Mouse (Mus musculus) kidney, postnatal 0 days (tissue): ENCODE results near the gene Cyp4v3. TPM values are rescaled to one million over a fixed set of nuclear protein-coding genes. Genes with fewer than 3 reads are reported as not detected.
A peak's percentile ranks its signal among the peaks of the same experiment; 100 is the strongest.

Source experiments
- ATAC-seq: fragments of 200-750 bp; cut with Nextera tagmentation; replicated peaks from 2 replicates; pipeline ENCODE4 v1.8.0; 2017; ENCODE audit warnings: low read depth, moderate number of reproducible peaks, moderate TSS enrichment, moderate library complexity; ENCODE audit not compliant: low FRiP score
- DNase-seq: peaks from one replicate; pipeline ENCODE4 v3.0.0-alpha.2; 2016; ENCODE audit warnings: low spot score
- H3K27ac ChIP-seq: fragments of 300-500 bp; sonication (generic); 2 replicates; pipeline ENCODE4 v1.5.1; 2014; ENCODE audit warnings: mild to moderate bottlenecking
- H3K27me3 ChIP-seq: fragments of 300-500 bp; sonication (generic); 2 replicates; pipeline ENCODE4 v1.6.1; 2014; ENCODE audit warnings: low read length, mixed read lengths; ENCODE audit not compliant: insufficient read depth
- H3K36me3 ChIP-seq: fragments of 300-500 bp; sonication (generic); 2 replicates; pipeline ENCODE4 v1.6.1; 2014; ENCODE audit warnings: low read length, mixed read lengths; ENCODE audit not compliant: insufficient read depth
- H3K4me1 ChIP-seq: fragments of 300-500 bp; sonication (generic); replicated peaks from 2 replicates; pipeline ENCODE4 v1.6.1; 2014; ENCODE audit warnings: antibody characterized with exemption, low read length, mixed read lengths; ENCODE audit not compliant: insufficient read depth
- H3K4me2 ChIP-seq: fragments of 300-500 bp; sonication (generic); 2 replicates; pipeline ENCODE4 v1.6.1; 2014; ENCODE audit warnings: mild to moderate bottlenecking, low read length, moderate library complexity, mixed read lengths
- H3K4me3 ChIP-seq: fragments of 300-500 bp; sonication (generic); replicated peaks from 2 replicates; pipeline ENCODE4 v1.5.1; 2014; ENCODE audit warnings: low read depth, low read length
- H3K9ac ChIP-seq: fragments of 300-500 bp; sonication (generic); 2 replicates; pipeline ENCODE4 v1.6.1; 2014; ENCODE audit warnings: low read depth, low read length
- H3K9me3 ChIP-seq: fragments of 300-500 bp; sonication (generic); replicated peaks from 2 replicates; pipeline ENCODE4 v1.6.1; 2016; ENCODE audit warnings: low read length, inconsistent platforms, mixed read lengths
- CTCF ChIP-seq: IDR thresholded peaks from 2 replicates; pipeline ENCODE4 v1.5.1; 2016; ENCODE audit warnings: antibody characterized with exemption, low read depth, mild to moderate bottlenecking, moderate library complexity
- WGBS: fragments of 180-500 bp; shearing (Covaris S2); extraction: QIAGEN DNeasy Blood & Tissue Kit; methylation state at CpG from one replicate; pipeline ENCODE4 v1.1.7; 2014; 5-methylcytosine and 5-hydroxymethylcytosine counted together
- polyA plus RNA-seq: library from polyadenylated mRNA; unstranded; fragments of >200 nt; fragmentation: Nextera tagmentation; extraction: Ambion mirVana; gene quantifications from 2 replicates; pipeline ENCODE4 v1.2.1, GENCODE M21; 2015

Gene Cyp4v3
- polyA plus RNA-seq, 1 experiment from 2014 or later = 3.9 TPM

DNA sequence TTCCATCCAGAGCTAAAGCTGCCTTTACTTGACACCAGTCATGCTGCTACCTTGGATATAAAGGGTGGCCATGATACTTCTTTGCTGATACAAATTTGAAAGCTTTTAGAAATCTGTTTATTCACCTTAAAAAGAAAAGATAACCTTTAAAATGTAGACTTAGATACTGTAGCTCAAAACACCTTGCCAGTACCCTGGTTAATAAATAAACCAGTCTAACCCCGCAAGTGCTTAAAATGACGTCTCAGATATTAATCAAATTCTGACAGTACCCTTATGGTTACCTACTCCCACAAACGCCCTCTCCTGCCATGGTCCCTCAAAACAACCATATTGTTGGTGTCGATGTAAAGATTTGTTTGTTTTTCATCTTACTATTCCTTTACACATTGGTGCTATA, 8.9 kb downstream of the Cyp4v3 start:
- WGBS = 60% methylated on average over 4 of the region's 4 CpGs
- ATAC-seq (no peak), DNase-seq (no peak)
- no peak for TF ChIP-seq CTCF
- H3K4me1 ChIP-seq = no peaks in the 10 kb centered on the region
- H3K4me2 ChIP-seq = no peak overlapping the region
- no peaks in the 10 kb centered on the region for H3K27me3 ChIP-seq
- H3K9me3 ChIP-seq = no peaks in the 10 kb centered on the region
- no peak overlapping the region for H3K9ac ChIP-seq
- no peak overlapping the region for H3K4me3 ChIP-seq
- H3K27ac ChIP-seq = no peak overlapping the region
- H3K36me3 ChIP-seq = no peaks in the 10 kb centered on the region

DNA sequence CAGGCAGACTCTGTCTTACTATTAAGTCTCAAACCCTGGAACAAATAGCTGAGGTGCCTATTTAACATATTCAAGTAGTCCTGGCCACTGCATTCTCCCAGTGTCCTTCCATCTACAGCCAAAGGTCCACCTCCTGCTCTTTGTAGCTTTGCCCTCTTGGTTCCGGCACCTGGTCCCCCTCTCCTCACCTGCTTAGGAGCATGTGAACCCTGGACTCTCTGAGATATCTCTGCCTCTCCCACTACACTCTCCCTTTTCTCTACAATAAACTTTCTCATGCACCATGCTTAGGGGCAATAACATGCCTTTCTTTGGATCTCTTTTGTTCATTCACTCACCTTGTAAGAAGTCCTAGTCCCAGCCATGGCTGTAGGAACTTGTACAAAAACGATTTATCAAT, 11.7 kb downstream of the Cyp4v3 start:
- Histone ChIP-seq H3K4me3 (no peak overlapping the region), H3K4me2 (no peak overlapping the region), H3K27ac (no peak overlapping the region), H3K36me3 (no peaks in the 10 kb centered on the region), H3K4me1 (no peaks in the 10 kb centered on the region), H3K9me3 (no peaks in the 10 kb centered on the region), H3K9ac (no peak overlapping the region), H3K27me3 (no peaks in the 10 kb centered on the region)
- no peak for DNase-seq
- TF ChIP-seq CTCF = no peak
- 75% methylated on average over 2 of the region's 2 CpGs for WGBS
- no peak for ATAC-seq

DNA sequence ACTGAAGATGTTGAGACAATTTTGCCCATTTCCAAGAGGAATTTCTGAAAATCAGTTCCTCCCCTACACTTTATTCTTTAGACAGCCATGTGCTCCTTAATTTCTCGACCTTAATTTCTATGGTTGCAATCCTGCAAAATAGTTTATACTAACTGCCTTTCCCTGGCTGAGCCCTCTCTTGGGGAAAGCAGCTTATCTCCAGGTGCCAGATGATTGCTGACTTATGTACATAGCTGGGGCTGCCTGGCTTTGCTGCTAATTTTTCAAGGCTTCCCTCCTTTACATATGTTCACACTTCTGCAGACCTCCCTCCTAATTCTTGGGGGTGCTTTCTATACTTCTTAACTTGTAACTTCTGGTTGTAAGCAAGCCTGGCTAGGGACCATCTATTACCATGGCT, 12.1 kb downstream of the Cyp4v3 start:
- Histone ChIP-seq H3K27ac (no peak overlapping the region), H3K9me3 (no peaks in the 10 kb centered on the region), H3K9ac (no peak overlapping the region), H3K27me3 (no peaks in the 10 kb centered on the region), H3K4me1 (no peaks in the 10 kb centered on the region), H3K4me3 (no peak overlapping the region), H3K36me3 (no peaks in the 10 kb centered on the region), H3K4me2 (no peak overlapping the region)
- ATAC-seq (no peak), DNase-seq (no peak)
- 71% methylated on average over 1 of the region's 1 CpGs for WGBS
- no peak for TF ChIP-seq CTCF

DNA sequence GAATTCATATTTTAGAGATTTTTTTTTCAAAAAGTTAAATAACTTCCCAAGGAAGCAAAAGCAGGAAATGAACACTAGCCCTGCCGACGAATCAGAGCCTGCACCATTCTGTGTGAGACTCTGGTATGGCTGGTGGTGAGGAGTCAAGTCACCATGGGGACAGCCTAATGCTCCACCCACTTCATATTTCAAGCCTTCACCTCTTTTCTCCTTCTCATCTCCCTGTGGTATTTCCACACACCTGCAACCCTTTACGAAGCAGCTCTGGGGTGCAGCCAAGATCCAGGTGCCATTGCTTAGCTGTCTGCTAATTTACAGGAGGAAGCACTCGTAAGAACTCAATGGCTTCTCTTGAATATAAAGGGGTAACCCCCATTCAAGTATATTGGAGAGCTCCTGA, 22.0 kb downstream of the Cyp4v3 start:
- no peak for ATAC-seq

DNA sequence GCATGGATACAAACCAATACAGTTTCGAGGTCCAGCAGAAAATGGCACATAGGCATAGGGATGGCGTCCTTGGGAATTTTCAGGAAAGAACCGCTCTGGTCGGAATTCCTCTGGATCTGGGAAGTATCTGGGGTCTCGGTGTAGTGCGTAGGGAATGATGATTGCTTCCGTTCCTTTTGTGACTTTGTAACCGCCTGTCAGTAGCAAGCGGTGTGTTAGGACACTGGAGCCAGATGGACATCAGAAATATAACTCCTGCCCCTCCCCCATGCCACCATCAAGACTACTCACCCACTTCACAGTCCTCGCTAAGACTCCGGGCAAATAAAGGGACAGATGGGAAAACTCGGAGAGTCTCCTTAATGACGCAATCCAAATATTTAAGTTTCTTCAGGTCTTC, 24.6 kb downstream of the Cyp4v3 start, which contains the start of gene Gm45753:
Gm45753 (minus strand) TSS at position 101 of the 400 bp plus-strand sequence.
- H3K9me3 ChIP-seq = no peaks in the 10 kb centered on the region
- WGBS = 83% methylated on average over 13 of the region's 13 CpGs
- DNase-seq = no peak

More for the DNA sequence above, 22.0 kb downstream of the Cyp4v3 start:
- Histone ChIP-seq H3K36me3 (no peaks in the 10 kb centered on the region), H3K4me1 (no peaks in the 10 kb centered on the region), H3K9me3 (no peaks in the 10 kb centered on the region), H3K4me3 (no peak overlapping the region), H3K27me3 (no peaks in the 10 kb centered on the region), H3K27ac (no peak overlapping the region), H3K4me2 (no peak overlapping the region), H3K9ac (no peak overlapping the region)
- DNase-seq = no peak
- 79% methylated on average over 4 of the region's 4 CpGs for WGBS
- no peak for TF ChIP-seq CTCF

DNA sequence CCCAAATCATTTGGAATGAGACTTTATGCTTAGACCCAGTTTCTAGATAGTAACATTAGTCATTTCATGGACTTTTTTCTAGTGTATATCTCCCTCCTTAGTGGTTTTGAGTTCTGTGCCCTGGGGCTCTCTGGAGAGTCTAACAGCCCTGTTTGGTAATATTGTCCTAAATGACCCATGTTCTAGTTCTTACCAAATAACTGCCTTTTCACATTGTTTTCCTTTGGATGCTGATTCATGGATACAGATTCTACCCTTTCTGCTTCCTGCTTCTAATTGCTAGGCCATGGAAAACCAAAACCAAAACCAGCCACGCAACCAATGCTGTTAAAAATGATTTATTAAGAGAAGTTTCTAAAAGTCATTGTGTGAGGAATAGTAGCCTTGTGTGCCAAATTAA, 27.5 kb downstream of the Cyp4v3 start:
- Histone ChIP-seq H3K4me1 (no peaks in the 10 kb centered on the region), H3K4me2 (no peak overlapping the region), H3K36me3 (no peaks in the 10 kb centered on the region), H3K27ac (no peak overlapping the region), H3K4me3 (no peak overlapping the region), H3K9me3 (no peaks in the 10 kb centered on the region), H3K9ac (no peak overlapping the region), H3K27me3 (no peaks in the 10 kb centered on the region)
- ATAC-seq (no peak), DNase-seq (peak; percentile 40)
- 29% methylated on average over 1 of the region's 1 CpGs for WGBS
- no peak for TF ChIP-seq CTCF

More for the DNA sequence above, 24.6 kb downstream of the Cyp4v3 start, which contains the start of gene Gm45753:
- H3K27me3 ChIP-seq = no peaks in the 10 kb centered on the region
- no peak within 1 kb of the TSS for H3K4me3 ChIP-seq
- no peaks in the 10 kb centered on the region for H3K36me3 ChIP-seq
- TF ChIP-seq CTCF = no peak
- no peak within 1 kb of the TSS for H3K27ac ChIP-seq
- H3K9ac ChIP-seq = no peak within 1 kb of the TSS
- no peak within 1 kb of the TSS for H3K4me2 ChIP-seq
- ATAC-seq = no peak
- no peaks in the 10 kb centered on the region for H3K4me1 ChIP-seq

DNA sequence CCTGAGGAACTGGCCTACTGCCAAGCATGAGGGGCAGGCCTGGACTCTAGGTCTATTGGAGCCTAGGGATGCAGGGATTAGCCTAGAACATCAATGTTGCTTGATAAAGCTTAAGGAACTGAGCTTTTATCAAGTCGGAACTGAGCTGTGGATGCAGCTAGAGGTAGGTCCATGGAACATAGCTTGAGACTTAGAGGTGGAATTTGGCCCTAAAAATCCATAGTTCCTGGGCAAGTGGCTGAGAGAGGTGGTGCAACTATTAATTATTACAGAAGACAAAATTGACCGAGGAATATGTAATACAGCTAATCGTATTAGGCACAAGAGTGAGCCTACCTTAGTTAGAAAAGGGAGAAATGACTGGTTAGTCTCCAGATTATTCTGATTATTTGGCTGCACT, 28.7 kb downstream of the Cyp4v3 start:
- Histone ChIP-seq H3K27me3 (no peaks in the 10 kb centered on the region), H3K4me3 (no peak overlapping the region), H3K9me3 (no peaks in the 10 kb centered on the region), H3K36me3 (no peaks in the 10 kb centered on the region), H3K4me1 (no peaks in the 10 kb centered on the region), H3K4me2 (no peak overlapping the region), H3K9ac (no peak overlapping the region), H3K27ac (no peak overlapping the region)
- ATAC-seq = no peak
- TF ChIP-seq CTCF = no peak
- WGBS = 94% methylated on average over 3 of the region's 3 CpGs
- no peak for DNase-seq
